Mouse (Mus musculus) cerebellum, adult 9-10 months (tissue): ENCODE results near the gene Haao.

Source experiments
- DNase-seq: peaks from one replicate; pipeline ENCODE4 v3.0.0; 2022

Haao gene

GRCm38 (mm10) chr17:83847815-83848214 lies at the start of gene Haao:
TSS of gene Haao (minus strand) at chr17:83847963.
- DNase-seq = no peak

GRCm38 (mm10) chr17:83897361-83897799 lies 49.6 kb upstream of the Haao start:
- no peak for DNase-seq

- peak; percentile 27 for DNase-seq
Observed at GRCm38 (mm10) chr17:83896723-83897122, 49.0 kb upstream of the Haao start.

- DNase-seq = no peak
Observed at GRCm38 (mm10) chr17:83895321-83895770, 47.6 kb upstream of the Haao start.

GRCm38 (mm10) chr17:83893134-83893533 lies 45.4 kb upstream of the Haao start:
- no peak for DNase-seq

- DNase-seq = no peak
Observed at GRCm38 (mm10) chr17:83891864-83892263, 44.1 kb upstream of the Haao start.

- DNase-seq = no peak
Observed at GRCm38 (mm10) chr17:83890373-83890696, 42.6 kb upstream of the Haao start.

- peak; percentile 50 for DNase-seq
Observed at GRCm38 (mm10) chr17:83889691-83890372, 42.1 kb upstream of the Haao start.

GRCm38 (mm10) chr17:83889329-83889690 lies 41.5 kb upstream of the Haao start:
- DNase-seq = no peak

- no peak for DNase-seq
Observed at GRCm38 (mm10) chr17:83887241-83887640, 39.5 kb upstream of the Haao start.

- no peak for DNase-seq
Observed at GRCm38 (mm10) chr17:83886395-83886794, 38.6 kb upstream of the Haao start.

- no peak for DNase-seq
Observed at GRCm38 (mm10) chr17:83885750-83886149, 38.0 kb upstream of the Haao start.

GRCm38 (mm10) chr17:83885021-83885582 lies 37.3 kb upstream of the Haao start:
- no peak for DNase-seq

- DNase-seq = no peak
Observed at GRCm38 (mm10) chr17:83882788-83883187, 35.0 kb upstream of the Haao start.

GRCm38 (mm10) chr17:83881071-83881470 lies 33.3 kb upstream of the Haao start:
- no peak for DNase-seq

GRCm38 (mm10) chr17:83880174-83880710 lies 32.5 kb upstream of the Haao start:
- no peak for DNase-seq

- DNase-seq = no peak
Observed at GRCm38 (mm10) chr17:83879631-83880030, 31.9 kb upstream of the Haao start.

GRCm38 (mm10) chr17:83874610-83875009 lies 26.8 kb upstream of the Haao start:
- DNase-seq = no peak

GRCm38 (mm10) chr17:83873363-83874141 lies 25.8 kb upstream of the Haao start:
- DNase-seq = no peak

GRCm38 (mm10) chr17:83872806-83873348 lies 25.1 kb upstream of the Haao start:
- DNase-seq = peak; percentile 82

- no peak for DNase-seq
Observed at GRCm38 (mm10) chr17:83871354-83871753, 23.6 kb upstream of the Haao start.

GRCm38 (mm10) chr17:83870385-83870784 lies 22.6 kb upstream of the Haao start:
- DNase-seq = no peak

- no peak for DNase-seq
Observed at GRCm38 (mm10) chr17:83866582-83866981, 18.8 kb upstream of the Haao start.

GRCm38 (mm10) chr17:83865366-83865765 lies 17.6 kb upstream of the Haao start:
- DNase-seq = no peak
